In genomic region chr2:49367546-49367917, GRCm38 (mm10) we compare ENCODE assay signal across 29 mouse cellular contexts.
A peak's percentile ranks its signal among the peaks of the same experiment; 100 is the strongest.
DNase-seq lines count a peak whose midpoint lies in the region; ATAC-seq and TF ChIP-seq lines count a peak whose summit lies in the region.
"Had no signal": no experiment of that assay in that cellular context is flagged by ENCODE, and none has a peak within 500 bp of the region (broad histone marks: within the 10 kb centered on the region; RNA-seq: fewer than 3 reads in every experiment).

No protein-coding gene starts in this region.

- H3K27ac ChIP-seq in heart, embryonic 13.5 days (replicated peaks): no peak overlapping the region
- H3K27ac ChIP-seq in intestine, postnatal 0 days (ENCODE audit: low read depth, low read length): peak overlapping the region; percentile 64; the same call in 1 of the 2 replicates
- H3K27ac ChIP-seq: embryonic facial prominence, embryonic 10.5 days; embryonic facial prominence, embryonic 15.5 days; forebrain, embryonic 12.5 days; hindbrain, embryonic 12.5 days; hindbrain, postnatal 0 days; kidney, embryonic 15.5 days; liver, embryonic 14.5 days; macrophage; stomach, embryonic 15.5 days had no signal

- peak; percentile 33 for DNase-seq in adrenal gland, adult 2 months
- no peak for DNase-seq in adrenal gland, postnatal 4 days (ENCODE audit: low spot score in 2 of 2)
- DNase-seq in heart, adult 18-20 months: no peak
- peak; percentile 16 for DNase-seq in heart, postnatal 4 days
- no peak for DNase-seq in heart, postnatal 25 days (ENCODE audit: low spot score)
- DNase-seq in right cerebral cortex, adult 18-20 months: no peak
- DNase-seq: cerebellum, adult 8-10 months; cerebellum, postnatal 25 days; forebrain, postnatal 0 days; gastrocnemius, postnatal 10 days; kidney, adult 11 months; kidney, postnatal 25 days; liver; lung, adult 2 months; lung, postnatal 10 days; midbrain, embryonic 14.5 days; right cerebral cortex, postnatal 14 days had no signal

- H3K9ac ChIP-seq in heart, embryonic 13.5 days: no peak overlapping the region
- no peak overlapping the region for H3K9ac ChIP-seq in intestine, postnatal 0 days (ENCODE audit: low read depth, low read length)
- H3K9ac ChIP-seq: embryonic facial prominence, embryonic 15.5 days; forebrain, embryonic 12.5 days; forebrain, postnatal 0 days; hindbrain, embryonic 12.5 days; kidney, embryonic 15.5 days; liver, embryonic 14.5 days; stomach, embryonic 15.5 days had no signal

- no peak overlapping the region for H3K4me3 ChIP-seq in heart, embryonic 13.5 days
- H3K4me3 ChIP-seq in intestine, postnatal 0 days (ENCODE audit: low read depth, low read length): peak overlapping the region; percentile 29; the same call in 1 of the 2 replicates
- H3K4me3 ChIP-seq: embryonic facial prominence, embryonic 10.5 days; embryonic facial prominence, embryonic 15.5 days; forebrain, embryonic 12.5 days; hindbrain, embryonic 12.5 days; kidney, embryonic 15.5 days; stomach, embryonic 15.5 days had no signal

- H3K4me1 ChIP-seq in heart, embryonic 13.5 days: peaks cover 26% of the 10 kb centered on the region
- no peaks in the 10 kb centered on the region for H3K4me1 ChIP-seq in intestine, postnatal 0 days (replicated peaks; ENCODE audit: control insufficient read depth, insufficient read depth, low read length)
- H3K4me1 ChIP-seq: embryonic facial prominence, embryonic 15.5 days; forebrain, embryonic 12.5 days; hindbrain, embryonic 12.5 days; kidney, embryonic 15.5 days; stomach, embryonic 15.5 days had no signal

- TF ChIP-seq CTCF in intestine, postnatal 0 days (IDR thresholded peaks at IDR 0.05; ENCODE audit: low read depth): no peak

- H3K4me2 ChIP-seq in heart, embryonic 13.5 days: peak overlapping the region; percentile 54
- H3K4me2 ChIP-seq in intestine, postnatal 0 days (replicated peaks; ENCODE audit: low read depth): peak overlapping the region; percentile 50; the same call in 1 of the 2 replicates
- H3K4me2 ChIP-seq: embryonic facial prominence, embryonic 15.5 days; forebrain, embryonic 12.5 days; hindbrain, embryonic 12.5 days; kidney, embryonic 15.5 days; stomach, embryonic 15.5 days had no signal

- intact Hi-C loops in heart, postnatal 25 days (cut with DNase I): no loop called here

- ATAC-seq in heart, embryonic 13.5 days (ENCODE audit: extremely low read depth, insufficient number of reproducible peaks, low FRiP score, low TSS enrichment): no peak
- ATAC-seq in intestine, postnatal 0 days: no peak
- ATAC-seq: forebrain, postnatal 0 days; hindbrain, postnatal 0 days; Patski had no signal

- 31% methylated on average over 17 of the region's 17 CpGs for WGBS in heart, embryonic 13.5 days
- WGBS in intestine, postnatal 0 days: 73% methylated on average over 17 of the region's 17 CpGs

- H3K36me3 ChIP-seq in heart, embryonic 13.5 days: no peaks in the 10 kb centered on the region
- no peaks in the 10 kb centered on the region for H3K36me3 ChIP-seq in intestine, postnatal 0 days (ENCODE audit: control insufficient read depth, insufficient read depth)
- H3K36me3 ChIP-seq: embryonic facial prominence, embryonic 10.5 days; embryonic facial prominence, embryonic 15.5 days; forebrain, embryonic 12.5 days; hindbrain, embryonic 12.5 days; kidney, embryonic 15.5 days; stomach, embryonic 15.5 days had no signal

- no peaks in the 10 kb centered on the region for H3K27me3 ChIP-seq in heart, embryonic 13.5 days (replicated peaks)
- H3K27me3 ChIP-seq in intestine, postnatal 0 days (replicated peaks; ENCODE audit: control insufficient read depth, insufficient read depth, low read length): no peaks in the 10 kb centered on the region
- H3K27me3 ChIP-seq: embryonic facial prominence, embryonic 15.5 days; hindbrain, embryonic 12.5 days; kidney, embryonic 15.5 days; stomach, embryonic 15.5 days had no signal

- no peaks in the 10 kb centered on the region for H3K9me3 ChIP-seq in heart, embryonic 13.5 days
- H3K9me3 ChIP-seq in intestine, postnatal 0 days (ENCODE audit: control insufficient read depth): no peaks in the 10 kb centered on the region
- H3K9me3 ChIP-seq: embryonic facial prominence, embryonic 10.5 days; embryonic facial prominence, embryonic 15.5 days; forebrain, embryonic 12.5 days; hindbrain, embryonic 12.5 days; kidney, embryonic 15.5 days; stomach, embryonic 15.5 days had no signal

Comparison
In these comparisons a context has a peak if more than half of its experiments do, and no peak if none do; other contexts are left out.
1. DNase-seq: peak in adrenal gland, adult 2 months (single experiment) and heart, postnatal 4 days (single experiment); none in adrenal gland, postnatal 4 days (0 of 2), heart, adult 18-20 months (0 of 2), heart, postnatal 25 days (single experiment) and right cerebral cortex, adult 18-20 months (single experiment).